Comparison of ENCODE assay signal across 19 mouse cellular contexts in genomic region chr16:20604705-20605104, GRCm38 (mm10). TPM values are rescaled to one million over a fixed set of nuclear protein-coding genes. Genes with fewer than 3 reads are reported as not detected.
A peak's percentile ranks its signal among the peaks of the same experiment; 100 is the strongest.
DNase-seq lines count a peak whose midpoint lies in the region; ATAC-seq and TF ChIP-seq lines count a peak whose summit lies in the region.
"Had no signal": no experiment of that assay in that cellular context is flagged by ENCODE, and none has a peak within 500 bp of the region (broad histone marks: within the 10 kb centered on the region; RNA-seq: fewer than 3 reads in every experiment).

No protein-coding gene starts in this region.

- H3K4me2 ChIP-seq in midbrain, embryonic 13.5 days (replicated peaks) = no peak overlapping the region
- H3K4me2 ChIP-seq in midbrain, embryonic 15.5 days = no peak overlapping the region
- H3K4me2 ChIP-seq: limb, embryonic 12.5 days had no signal

- H3K4me1 ChIP-seq in midbrain, embryonic 13.5 days (replicated peaks) = peaks cover 22% of the 10 kb centered on the region
- peaks cover 15% of the 10 kb centered on the region for H3K4me1 ChIP-seq in midbrain, embryonic 10.5 days
- no peaks in the 10 kb centered on the region for H3K4me1 ChIP-seq in cortical plate, adult 2 months (ENCODE audit: control insufficient read depth, insufficient read depth, low read length)
- H3K4me1 ChIP-seq in midbrain, embryonic 15.5 days = peaks cover 20% of the 10 kb centered on the region
- no peaks in the 10 kb centered on the region for H3K4me1 ChIP-seq in kidney, adult 2 months (ENCODE audit: control insufficient read depth, insufficient read depth, low read length)

- no peaks in the 10 kb centered on the region for H3K9me3 ChIP-seq in midbrain, embryonic 13.5 days
- H3K9me3 ChIP-seq in midbrain, embryonic 10.5 days (replicated peaks) = no peaks in the 10 kb centered on the region
- no peaks in the 10 kb centered on the region for H3K9me3 ChIP-seq in midbrain, embryonic 15.5 days
- H3K9me3 ChIP-seq: limb, embryonic 12.5 days had no signal

- 0 out of 2 replicates have a peak, but pooled peaks have one; percentile 7 for TF ChIP-seq POLR2A in cortical plate, adult 2 months (IDR thresholded peaks at IDR 0.05; ENCODE audit: extremely low read depth, insufficient read depth, low read length)
- TF ChIP-seq POLR2A in kidney, adult 2 months (IDR thresholded peaks at IDR 0.05; ENCODE audit: low read depth, low read length) = no peak

- H3K36me3 ChIP-seq in midbrain, embryonic 13.5 days = peaks cover 47% of the 10 kb centered on the region
- peaks cover 56% of the 10 kb centered on the region for H3K36me3 ChIP-seq in midbrain, embryonic 10.5 days
- H3K36me3 ChIP-seq in midbrain, embryonic 15.5 days (replicated peaks) = peaks cover 29% of the 10 kb centered on the region
- no peaks in the 10 kb centered on the region for H3K36me3 ChIP-seq in kidney, adult 2 months (ENCODE audit: control insufficient read depth, insufficient read depth, low read length)

- H3K4me3 ChIP-seq in midbrain, embryonic 13.5 days (replicated peaks) = no peak overlapping the region
- H3K4me3 ChIP-seq in midbrain, embryonic 10.5 days = no peak overlapping the region
- no peak overlapping the region for H3K4me3 ChIP-seq in cortical plate, adult 2 months (ENCODE audit: insufficient read depth, low read length)
- H3K4me3 ChIP-seq in midbrain, embryonic 15.5 days = no peak overlapping the region
- H3K4me3 ChIP-seq in kidney, adult 2 months (ENCODE audit: insufficient read depth, low read depth, low read length) = no peak overlapping the region
- H3K4me3 ChIP-seq: limb, embryonic 12.5 days had no signal

- 77% methylated on average over 9 of the region's 9 CpGs for WGBS in midbrain, embryonic 13.5 days
- WGBS in midbrain, embryonic 10.5 days = 89% methylated on average over 9 of the region's 9 CpGs
- WGBS in midbrain, embryonic 15.5 days = 60% methylated on average over 9 of the region's 9 CpGs
- 70% methylated on average over 9 of the region's 9 CpGs for WGBS in kidney, adult 2 months

- no peak for TF ChIP-seq CTCF in cortical plate, adult 2 months (IDR thresholded peaks at IDR 0.05; ENCODE audit: extremely low read depth, insufficient read depth, low read length)
- no peak for TF ChIP-seq CTCF in kidney, adult 2 months (conservative IDR thresholded peaks at IDR 0.05; ENCODE audit: insufficient read depth, insufficient read length, low read depth, low read length)

- H3K27ac ChIP-seq in midbrain, embryonic 13.5 days = no peak overlapping the region
- H3K27ac ChIP-seq in midbrain, embryonic 10.5 days (replicated peaks) = no peak overlapping the region
- H3K27ac ChIP-seq in cortical plate, adult 2 months (ENCODE audit: insufficient read depth, low read length) = no peak overlapping the region
- H3K27ac ChIP-seq in midbrain, embryonic 15.5 days = no peak overlapping the region
- no peak overlapping the region for H3K27ac ChIP-seq in kidney, adult 2 months (ENCODE audit: insufficient read depth, low read depth, low read length)
- H3K27ac ChIP-seq: limb, embryonic 12.5 days; liver, embryonic 14.5 days had no signal

- no peak overlapping the region for H3K9ac ChIP-seq in midbrain, embryonic 13.5 days (replicated peaks)
- H3K9ac ChIP-seq in midbrain, embryonic 15.5 days = no peak overlapping the region
- H3K9ac ChIP-seq: limb, embryonic 12.5 days; liver, embryonic 14.5 days had no signal

- peak; percentile 13; the same call in 1 of the 2 replicates for ATAC-seq in midbrain, embryonic 13.5 days
- ATAC-seq in midbrain, embryonic 15.5 days (replicated peaks) = peak; percentile 13; the same call in 1 of the 2 replicates
- ATAC-seq: lung, postnatal 0 days had no signal

- DNase-seq in gastrocnemius, postnatal 10 days = peak; percentile 44
- no peak for DNase-seq in gastrocnemius, adult 8-10 months (ENCODE audit: low spot score in 2 of 2)
- DNase-seq in midbrain, embryonic 10.5 days (ENCODE audit: low spot score) = no peak
- DNase-seq in kidney, adult 11 months = no peak
- no peak for DNase-seq in kidney, adult 2 months
- DNase-seq: gastrocnemius, postnatal 36 days; kidney, adult 18-20 months; kidney, postnatal 14 days had no signal

- no peaks in the 10 kb centered on the region for H3K27me3 ChIP-seq in midbrain, embryonic 13.5 days
- H3K27me3 ChIP-seq in midbrain, embryonic 10.5 days (ENCODE audit: low read depth, poor library complexity, severe bottlenecking) = no peaks in the 10 kb centered on the region
- H3K27me3 ChIP-seq in midbrain, embryonic 15.5 days (replicated peaks) = no peaks in the 10 kb centered on the region
- no peaks in the 10 kb centered on the region for H3K27me3 ChIP-seq in kidney, adult 2 months (replicated peaks; ENCODE audit: control insufficient read depth, insufficient read depth, low read length)
- H3K27me3 ChIP-seq: limb, embryonic 12.5 days had no signal

RNA-seq across cellular contexts. Expression of gene Eef1akmt4, which starts 6.7 kb away (rescaled TPM):
- 1 to 10 TPM; 4.8 to 5.7 TPM for total RNA-seq in gastrocnemius, postnatal 10 days (2021)
- 1 to 10 TPM; 2.4 to 6.6 (median 4.4) TPM for total RNA-seq in gastrocnemius, adult 8-10 months (2022)
- polyA plus RNA-seq in midbrain, embryonic 13.5 days (2015; fragmentation: Nextera tagmentation; extraction: Ambion mirVana) = 14.9 and 15.1 TPM in 2 replicates
- polyA plus RNA-seq in midbrain, embryonic 10.5 days (2016; fragmentation: Nextera tagmentation; extraction: Ambion mirVana) = 36.0 and 42.1 TPM in 2 replicates
- 2.5 and 3.1 TPM in 2 replicates for polyA plus RNA-seq in cortical plate, adult 2 months (2012; rRNA removed)
- 8.5 and 10.4 TPM in 2 replicates for polyA plus RNA-seq in midbrain, embryonic 15.5 days (2015; fragmentation: Nextera tagmentation; extraction: Ambion mirVana)
- 16.4 and 18.1 TPM in 2 replicates for polyA plus RNA-seq in kidney, adult 2 months (2012; rRNA removed)

RNA-seq across cellular contexts. Expression of gene Gm49333, which starts 6.7 kb away (rescaled TPM):
- total RNA-seq in gastrocnemius, postnatal 10 days (2021) = under 1 TPM; 0.09 to 0.42 TPM
- total RNA-seq in gastrocnemius, adult 8-10 months (2022) = under 1 TPM in 1 of 4 experiments, not detected in 3; 0.09 TPM
- polyA plus RNA-seq in midbrain, embryonic 13.5 days (2015; fragmentation: Nextera tagmentation; extraction: Ambion mirVana) = not detected in 2 replicates
- not detected in 2 replicates for polyA plus RNA-seq in midbrain, embryonic 10.5 days (2016; fragmentation: Nextera tagmentation; extraction: Ambion mirVana)
- polyA plus RNA-seq in cortical plate, adult 2 months (2012; rRNA removed) = not detected in 2 replicates
- polyA plus RNA-seq in midbrain, embryonic 15.5 days (2015; fragmentation: Nextera tagmentation; extraction: Ambion mirVana) = 0.21 TPM in 1 of 2 replicates, not detected in the other
- polyA plus RNA-seq in kidney, adult 2 months (2012; rRNA removed) = 0.30 TPM in 1 of 2 replicates, not detected in the other
- total RNA-seq: gastrocnemius, postnatal 36 days; layer of hippocampus, adult 8-10 months; left cerebral cortex, adult 18-20 months; megakaryocyte-erythroid progenitor cell, adult 5-6 weeks had no signal
- polyA plus RNA-seq: heart, postnatal 0 days; hindbrain, embryonic 11.5 days; limb, embryonic 12.5 days had no signal

RNA-seq across cellular contexts. Expression of gene Alg3, which starts 6.8 kb away (rescaled TPM):
- 10 to 100 TPM; 10.6 to 11.5 TPM for total RNA-seq in gastrocnemius, postnatal 10 days (2021)
- total RNA-seq in gastrocnemius, adult 8-10 months (2022) = 10 to 100 TPM; 10.1 to 13.6 (median 12.2) TPM
- 40.6 and 43.5 TPM in 2 replicates for polyA plus RNA-seq in midbrain, embryonic 13.5 days (2015; fragmentation: Nextera tagmentation; extraction: Ambion mirVana)
- 59.4 and 61.1 TPM in 2 replicates for polyA plus RNA-seq in midbrain, embryonic 10.5 days (2016; fragmentation: Nextera tagmentation; extraction: Ambion mirVana)
- polyA plus RNA-seq in cortical plate, adult 2 months (2012; rRNA removed) = 16.4 and 18.3 TPM in 2 replicates
- 40.8 and 42.9 TPM in 2 replicates for polyA plus RNA-seq in midbrain, embryonic 15.5 days (2015; fragmentation: Nextera tagmentation; extraction: Ambion mirVana)
- polyA plus RNA-seq in kidney, adult 2 months (2012; rRNA removed) = 21.8 and 23.2 TPM in 2 replicates

RNA-seq across cellular contexts. Expression of gene Vwa5b2, which starts 15.4 kb away (rescaled TPM):
- total RNA-seq in gastrocnemius, postnatal 10 days (2021) = under 1 TPM; 0.07 to 0.16 TPM
- total RNA-seq in gastrocnemius, adult 8-10 months (2022) = under 1 TPM in 1 of 4 experiments, not detected in 3; 0.13 TPM
- 9.9 and 11.9 TPM in 2 replicates for polyA plus RNA-seq in midbrain, embryonic 13.5 days (2015; fragmentation: Nextera tagmentation; extraction: Ambion mirVana)
- polyA plus RNA-seq in midbrain, embryonic 10.5 days (2016; fragmentation: Nextera tagmentation; extraction: Ambion mirVana) = 1.7 and 4.5 TPM in 2 replicates
- 102 and 119 TPM in 2 replicates for polyA plus RNA-seq in cortical plate, adult 2 months (2012; rRNA removed)
- polyA plus RNA-seq in midbrain, embryonic 15.5 days (2015; fragmentation: Nextera tagmentation; extraction: Ambion mirVana) = 20.4 and 24.0 TPM in 2 replicates
- polyA plus RNA-seq in kidney, adult 2 months (2012; rRNA removed) = 0.14 and 0.33 TPM in 2 replicates
- total RNA-seq: gastrocnemius, postnatal 36 days; megakaryocyte-erythroid progenitor cell, adult 5-6 weeks had no signal
- polyA plus RNA-seq: heart, postnatal 0 days had no signal

RNA-seq across cellular contexts. Expression of gene Camk2n2, which starts 16.4 kb away (rescaled TPM):
- 1 to 10 TPM; 2.6 to 3.0 TPM for total RNA-seq in gastrocnemius, postnatal 10 days (2021)
- total RNA-seq in gastrocnemius, adult 8-10 months (2022) = 1 to 10 TPM in 1 of 4 experiments, under 1 TPM in 3; 0.41 to 1.5 (median 0.51) TPM
- 15.1 and 17.6 TPM in 2 replicates for polyA plus RNA-seq in midbrain, embryonic 13.5 days (2015; fragmentation: Nextera tagmentation; extraction: Ambion mirVana)
- polyA plus RNA-seq in midbrain, embryonic 10.5 days (2016; fragmentation: Nextera tagmentation; extraction: Ambion mirVana) = 3.1 and 3.3 TPM in 2 replicates
- polyA plus RNA-seq in cortical plate, adult 2 months (2012; rRNA removed) = 188 and 191 TPM in 2 replicates
- 33.5 and 35.8 TPM in 2 replicates for polyA plus RNA-seq in midbrain, embryonic 15.5 days (2015; fragmentation: Nextera tagmentation; extraction: Ambion mirVana)
- polyA plus RNA-seq in kidney, adult 2 months (2012; rRNA removed) = 5.4 and 5.8 TPM in 2 replicates
- total RNA-seq: megakaryocyte-erythroid progenitor cell, adult 5-6 weeks had no signal
